Mouse (Mus musculus): ENCODE data around the gene Epyc. TPM values are rescaled to one million over a fixed set of nuclear protein-coding genes. Genes with fewer than 3 reads are reported as not detected.

Epyc gene
- polyA plus RNA-seq, 1 experiment from 2014 or later = 0.63 TPM

- no peak overlapping the region for H3K27ac ChIP-seq (ENCODE audit: low read depth, low read length)
- ATAC-seq (replicated peaks; ENCODE audit: low FRiP score) (no peak), DNase-seq (ENCODE audit: low spot score) (no peak)
- no peaks in the 10 kb centered on the region for H3K4me1 ChIP-seq (replicated peaks; ENCODE audit: control insufficient read depth, insufficient read depth, low read length)
- no peak overlapping the region for H3K4me2 ChIP-seq
- H3K9ac ChIP-seq (ENCODE audit: low read depth, low read length) = no peak overlapping the region
- no peaks in the 10 kb centered on the region for H3K27me3 ChIP-seq (replicated peaks; ENCODE audit: control insufficient read depth, insufficient read depth, low read length)
- WGBS = 70% methylated on average over 3 of the region's 3 CpGs
- no peaks in the 10 kb centered on the region for H3K36me3 ChIP-seq (ENCODE audit: control insufficient read depth, insufficient read depth, low read length)
- no peaks in the 10 kb centered on the region for H3K9me3 ChIP-seq (ENCODE audit: control insufficient read depth, low read length)
- no peak overlapping the region for H3K4me3 ChIP-seq (ENCODE audit: low read depth, low read length)
Observed at GRCm38 (mm10) chr10:97689425-97689824, 45.6 kb downstream of the Epyc start.

- H3K9me3 ChIP-seq (ENCODE audit: control insufficient read depth, low read length) = no peaks in the 10 kb centered on the region
- DNase-seq (ENCODE audit: low spot score) (no peak), ATAC-seq (replicated peaks; ENCODE audit: low FRiP score) (no peak)
- H3K4me1 ChIP-seq (replicated peaks; ENCODE audit: control insufficient read depth, insufficient read depth, low read length) = no peaks in the 10 kb centered on the region
- no peak within 1 kb of the TSS for H3K27ac ChIP-seq (ENCODE audit: low read depth, low read length)
- H3K9ac ChIP-seq (ENCODE audit: low read depth, low read length) = no peak within 1 kb of the TSS
- H3K4me2 ChIP-seq = no peak within 1 kb of the TSS
- 61% methylated on average over 20 of the region's 20 CpGs for WGBS
- H3K4me3 ChIP-seq (ENCODE audit: low read depth, low read length) = no peak within 1 kb of the TSS
- no peaks in the 10 kb centered on the region for H3K27me3 ChIP-seq (replicated peaks; ENCODE audit: control insufficient read depth, insufficient read depth, low read length)
- no peaks in the 10 kb centered on the region for H3K36me3 ChIP-seq (ENCODE audit: control insufficient read depth, insufficient read depth, low read length)
Observed at GRCm38 (mm10) chr10:97692913-97693312, 49.0 kb downstream of the Epyc start, which contains the start of gene Ccer1. Gene Ccer1, plus strand, starts transcription at chr10:97693059.

- Histone ChIP-seq H3K9me3 (ENCODE audit: control insufficient read depth, low read length) (no peaks in the 10 kb centered on the region), H3K36me3 (ENCODE audit: control insufficient read depth, insufficient read depth, low read length) (no peaks in the 10 kb centered on the region), H3K4me2 (no peak overlapping the region), H3K27me3 (replicated peaks; ENCODE audit: control insufficient read depth, insufficient read depth, low read length) (no peaks in the 10 kb centered on the region), H3K4me1 (replicated peaks; ENCODE audit: control insufficient read depth, insufficient read depth, low read length) (no peaks in the 10 kb centered on the region), H3K9ac (ENCODE audit: low read depth, low read length) (no peak overlapping the region), H3K4me3 (ENCODE audit: low read depth, low read length) (no peak overlapping the region), H3K27ac (ENCODE audit: low read depth, low read length) (no peak overlapping the region)
- DNase-seq (ENCODE audit: low spot score) (no peak), ATAC-seq (replicated peaks; ENCODE audit: low FRiP score) (no peak)
- 83% methylated on average over 37 of the region's 37 CpGs for WGBS
Observed at GRCm38 (mm10) chr10:97693398-97694135, 49.7 kb downstream of the Epyc start.

- Histone ChIP-seq H3K9ac (ENCODE audit: low read depth, low read length) (no peak overlapping the region), H3K27me3 (replicated peaks; ENCODE audit: control insufficient read depth, insufficient read depth, low read length) (no peaks in the 10 kb centered on the region), H3K9me3 (ENCODE audit: control insufficient read depth, low read length) (no peaks in the 10 kb centered on the region), H3K36me3 (ENCODE audit: control insufficient read depth, insufficient read depth, low read length) (no peaks in the 10 kb centered on the region), H3K27ac (ENCODE audit: low read depth, low read length) (no peak overlapping the region), H3K4me1 (replicated peaks; ENCODE audit: control insufficient read depth, insufficient read depth, low read length) (no peaks in the 10 kb centered on the region), H3K4me2 (no peak overlapping the region), H3K4me3 (ENCODE audit: low read depth, low read length) (no peak overlapping the region)
- no peak for DNase-seq (ENCODE audit: low spot score)
- no peak for ATAC-seq (replicated peaks; ENCODE audit: low FRiP score)
Observed at GRCm38 (mm10) chr10:97702321-97702720, 58.5 kb downstream of the Epyc start.

GRCm38 (mm10) chr10:97704562-97704961, 60.7 kb downstream of the Epyc start:
- H3K27ac ChIP-seq (ENCODE audit: low read depth, low read length) = no peak overlapping the region
- no peak overlapping the region for H3K4me2 ChIP-seq
- H3K9me3 ChIP-seq (ENCODE audit: control insufficient read depth, low read length) = no peaks in the 10 kb centered on the region
- 52% methylated on average over 1 of the region's 1 CpGs for WGBS
- no peaks in the 10 kb centered on the region for H3K36me3 ChIP-seq (ENCODE audit: control insufficient read depth, insufficient read depth, low read length)
- H3K4me1 ChIP-seq (replicated peaks; ENCODE audit: control insufficient read depth, insufficient read depth, low read length) = no peaks in the 10 kb centered on the region
- no peak for ATAC-seq (replicated peaks; ENCODE audit: low FRiP score)
- DNase-seq (ENCODE audit: low spot score) = no peak
- no peak overlapping the region for H3K4me3 ChIP-seq (ENCODE audit: low read depth, low read length)
- H3K27me3 ChIP-seq (replicated peaks; ENCODE audit: control insufficient read depth, insufficient read depth, low read length) = no peaks in the 10 kb centered on the region
- H3K9ac ChIP-seq (ENCODE audit: low read depth, low read length) = no peak overlapping the region

GRCm38 (mm10) chr10:97712687-97713086, 68.8 kb downstream of the Epyc start:
- no peaks in the 10 kb centered on the region for H3K4me1 ChIP-seq (replicated peaks; ENCODE audit: control insufficient read depth, insufficient read depth, low read length)
- WGBS = 2% methylated on average over 5 of the region's 5 CpGs
- H3K4me2 ChIP-seq = no peak overlapping the region
- no peak for ATAC-seq (replicated peaks; ENCODE audit: low FRiP score)
- DNase-seq (ENCODE audit: low spot score) = no peak
- no peaks in the 10 kb centered on the region for H3K36me3 ChIP-seq (ENCODE audit: control insufficient read depth, insufficient read depth, low read length)
- H3K27me3 ChIP-seq (replicated peaks; ENCODE audit: control insufficient read depth, insufficient read depth, low read length) = no peaks in the 10 kb centered on the region
- no peak overlapping the region for H3K9ac ChIP-seq (ENCODE audit: low read depth, low read length)
- H3K27ac ChIP-seq (ENCODE audit: low read depth, low read length) = no peak overlapping the region
- no peaks in the 10 kb centered on the region for H3K9me3 ChIP-seq (ENCODE audit: control insufficient read depth, low read length)
- no peak overlapping the region for H3K4me3 ChIP-seq (ENCODE audit: low read depth, low read length)

GRCm38 (mm10) chr10:97714584-97714983, 70.7 kb downstream of the Epyc start:
- no peak for DNase-seq (ENCODE audit: low spot score)
- 74% methylated on average over 4 of the region's 4 CpGs for WGBS
- Histone ChIP-seq H3K36me3 (ENCODE audit: control insufficient read depth, insufficient read depth, low read length) (no peaks in the 10 kb centered on the region), H3K9ac (ENCODE audit: low read depth, low read length) (no peak overlapping the region), H3K27me3 (replicated peaks; ENCODE audit: control insufficient read depth, insufficient read depth, low read length) (no peaks in the 10 kb centered on the region), H3K27ac (ENCODE audit: low read depth, low read length) (no peak overlapping the region), H3K4me2 (no peak overlapping the region), H3K9me3 (ENCODE audit: control insufficient read depth, low read length) (no peaks in the 10 kb centered on the region), H3K4me3 (ENCODE audit: low read depth, low read length) (no peak overlapping the region), H3K4me1 (replicated peaks; ENCODE audit: control insufficient read depth, insufficient read depth, low read length) (no peaks in the 10 kb centered on the region)
- no peak for ATAC-seq (replicated peaks; ENCODE audit: low FRiP score)

GRCm38 (mm10) chr10:97715289-97715906, 71.5 kb downstream of the Epyc start:
- 74% methylated on average over 3 of the region's 3 CpGs for WGBS
- Histone ChIP-seq H3K27ac (ENCODE audit: low read depth, low read length) (no peak overlapping the region), H3K9me3 (ENCODE audit: control insufficient read depth, low read length) (no peaks in the 10 kb centered on the region), H3K36me3 (ENCODE audit: control insufficient read depth, insufficient read depth, low read length) (no peaks in the 10 kb centered on the region), H3K4me3 (ENCODE audit: low read depth, low read length) (no peak overlapping the region), H3K27me3 (replicated peaks; ENCODE audit: control insufficient read depth, insufficient read depth, low read length) (no peaks in the 10 kb centered on the region), H3K4me1 (replicated peaks; ENCODE audit: control insufficient read depth, insufficient read depth, low read length) (no peaks in the 10 kb centered on the region), H3K9ac (ENCODE audit: low read depth, low read length) (no peak overlapping the region), H3K4me2 (no peak overlapping the region)
- ATAC-seq (replicated peaks; ENCODE audit: low FRiP score) (no peak), DNase-seq (ENCODE audit: low spot score) (no peak)

GRCm38 (mm10) chr10:97717233-97717632, 73.4 kb downstream of the Epyc start:
- Histone ChIP-seq H3K4me3 (ENCODE audit: low read depth, low read length) (no peak overlapping the region), H3K27me3 (replicated peaks; ENCODE audit: control insufficient read depth, insufficient read depth, low read length) (no peaks in the 10 kb centered on the region), H3K36me3 (ENCODE audit: control insufficient read depth, insufficient read depth, low read length) (no peaks in the 10 kb centered on the region), H3K4me2 (no peak overlapping the region), H3K9ac (ENCODE audit: low read depth, low read length) (no peak overlapping the region), H3K27ac (ENCODE audit: low read depth, low read length) (no peak overlapping the region), H3K4me1 (replicated peaks; ENCODE audit: control insufficient read depth, insufficient read depth, low read length) (no peaks in the 10 kb centered on the region), H3K9me3 (ENCODE audit: control insufficient read depth, low read length) (no peaks in the 10 kb centered on the region)
- no peak for ATAC-seq (replicated peaks; ENCODE audit: low FRiP score)
- 69% methylated on average over 1 of the region's 1 CpGs for WGBS
- no peak for DNase-seq (ENCODE audit: low spot score)
